Mouse (Mus musculus) midbrain, embryonic 14.5 days (tissue): ENCODE data around the gene Immp2l. TPM values are rescaled to one million over a fixed set of nuclear protein-coding genes. Genes with fewer than 3 reads are reported as not detected.

Source experiments
- ATAC-seq: fragments of 200-750 bp; cut with Nextera tagmentation; 2 replicates; pipeline ENCODE4 v1.8.0; 2017; ENCODE audit warnings: moderate number of reproducible peaks, moderate library complexity; ENCODE audit not compliant: low FRiP score, low TSS enrichment
- DNase-seq: peaks from one replicate; pipeline ENCODE4 v3.0.0-alpha.2; 2015
- H3K27ac ChIP-seq: fragments of 300-500 bp; sonication (generic); replicated peaks from 2 replicates; pipeline ENCODE4 v1.5.1; 2014; ENCODE audit warnings: mild to moderate bottlenecking, low read depth, low read length, moderate library complexity
- H3K27me3 ChIP-seq: fragments of 300-500 bp; sonication (generic); 2 replicates; pipeline ENCODE4 v1.6.1; 2014; ENCODE audit warnings: low read length, control low read depth, mixed read lengths; ENCODE audit not compliant: control insufficient read depth, insufficient read depth
- H3K36me3 ChIP-seq: fragments of 300-500 bp; sonication (generic); 2 replicates; pipeline ENCODE4 v1.6.1; 2014; ENCODE audit warnings: low read length, control low read depth; ENCODE audit not compliant: control insufficient read depth, insufficient read depth
- H3K4me1 ChIP-seq: fragments of 300-500 bp; sonication (generic); 2 replicates; pipeline ENCODE4 v1.6.1; 2014; ENCODE audit warnings: mild to moderate bottlenecking, antibody characterized with exemption, low read length, control low read depth; ENCODE audit not compliant: control insufficient read depth, insufficient read depth
- H3K4me2 ChIP-seq: fragments of 300-500 bp; sonication (generic); 2 replicates; pipeline ENCODE4 v1.6.1; 2014; ENCODE audit warnings: mild to moderate bottlenecking, low read length, moderate library complexity
- H3K4me3 ChIP-seq: fragments of 300-500 bp; sonication (generic); replicated peaks from 2 replicates; pipeline ENCODE4 v1.5.1; 2014; ENCODE audit warnings: low read depth, low read length
- H3K9ac ChIP-seq: fragments of 300-500 bp; sonication (generic); replicated peaks from 2 replicates; pipeline ENCODE4 v1.6.1; 2014; ENCODE audit warnings: mild to moderate bottlenecking, low read length, moderate library complexity
- H3K9me3 ChIP-seq: fragments of 300-500 bp; sonication (generic); 2 replicates; pipeline ENCODE4 v1.6.1; 2016; ENCODE audit warnings: low read length, control low read depth, mixed read lengths; ENCODE audit not compliant: control insufficient read depth
- WGBS: fragments of 180-500 bp; shearing (Covaris S2); extraction: QIAGEN DNeasy Blood & Tissue Kit; methylation state at CpG from one replicate; pipeline ENCODE4 v1.1.7; 2014; 5-methylcytosine and 5-hydroxymethylcytosine counted together
- polyA plus RNA-seq: library from polyadenylated mRNA; unstranded; fragments of >200 nt; fragmentation: Nextera tagmentation; extraction: Ambion mirVana; gene quantifications from 2 replicates; pipeline ENCODE4 v1.2.1, GENCODE M21; 2014

Gene Immp2l
- polyA plus RNA-seq, 1 experiment from 2014 or later = 5.5 TPM

DNA sequence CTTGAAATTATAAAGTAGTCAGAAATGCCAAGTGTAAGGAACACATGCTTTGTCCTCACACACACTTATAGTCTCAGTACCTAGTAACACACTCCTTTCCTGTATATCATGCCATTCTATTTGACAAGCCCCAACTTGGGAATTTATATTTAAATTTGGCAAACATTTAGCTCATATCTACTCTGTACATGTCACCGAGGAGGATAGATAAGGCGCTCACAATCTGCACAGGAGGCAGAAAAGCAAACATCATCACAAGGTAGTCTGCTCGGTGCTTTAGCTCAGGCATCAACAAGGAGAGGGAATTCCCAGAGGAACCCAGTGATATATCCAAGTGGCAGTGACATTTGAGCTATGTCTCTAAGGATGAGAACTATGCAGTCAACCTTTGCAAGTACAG lies 856.9 kb downstream of the Immp2l start:
- no peak overlapping the region for H3K27ac ChIP-seq
- 88% methylated on average over 3 of the region's 3 CpGs for WGBS
- H3K27me3 ChIP-seq = no peaks in the 10 kb centered on the region
- H3K4me3 ChIP-seq = no peak overlapping the region
- H3K9me3 ChIP-seq = no peaks in the 10 kb centered on the region
- no peak overlapping the region for H3K4me2 ChIP-seq
- no peak for DNase-seq
- no peak overlapping the region for H3K9ac ChIP-seq
- no peaks in the 10 kb centered on the region for H3K36me3 ChIP-seq
- no peak for ATAC-seq
- no peaks in the 10 kb centered on the region for H3K4me1 ChIP-seq

DNA sequence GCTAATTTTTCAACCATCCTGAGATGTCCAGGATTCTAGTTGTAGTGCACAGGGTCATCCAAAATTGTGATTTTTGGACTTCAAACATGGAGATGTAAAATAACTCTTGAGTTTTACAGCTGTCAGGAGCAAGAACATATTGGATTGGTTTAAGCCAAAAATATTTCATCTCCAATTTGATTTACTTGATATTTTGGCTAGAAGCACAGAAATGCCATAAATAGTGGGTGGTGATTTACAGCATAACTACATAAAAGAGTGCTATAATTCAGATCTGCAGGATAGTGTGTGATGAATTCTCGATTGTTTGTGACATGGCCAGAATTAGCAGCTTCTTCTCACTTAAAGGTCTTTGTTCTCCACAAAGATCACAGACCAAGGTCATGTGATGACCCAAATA lies 884.1 kb downstream of the Immp2l start:
- Histone ChIP-seq H3K9me3 (no peaks in the 10 kb centered on the region), H3K36me3 (no peaks in the 10 kb centered on the region), H3K9ac (no peak overlapping the region), H3K4me2 (no peak overlapping the region), H3K27ac (no peak overlapping the region), H3K4me3 (no peak overlapping the region), H3K27me3 (no peaks in the 10 kb centered on the region), H3K4me1 (no peaks in the 10 kb centered on the region)
- WGBS = 88% methylated on average over 1 of the region's 1 CpGs
- ATAC-seq = no peak
- no peak for DNase-seq

DNA sequence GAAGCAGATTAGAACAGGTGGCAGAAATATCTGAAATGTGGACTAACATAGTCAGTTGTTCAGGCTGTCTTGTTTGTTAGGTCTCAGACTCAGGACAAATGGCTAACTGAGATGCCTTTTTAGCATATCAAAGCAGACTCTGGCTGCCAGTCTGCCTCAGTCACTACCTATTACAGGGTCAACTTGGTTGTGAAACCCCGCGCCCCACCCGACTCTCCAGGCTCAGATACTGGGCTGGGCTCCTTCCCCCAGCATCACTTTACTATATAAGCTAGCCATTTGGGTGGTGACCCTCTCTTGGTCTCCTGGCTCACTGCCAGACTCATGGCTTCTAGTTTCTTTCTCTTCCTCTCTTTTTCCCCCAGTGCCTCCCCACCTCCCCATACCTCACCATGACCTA lies 887.7 kb downstream of the Immp2l start:
- no peaks in the 10 kb centered on the region for H3K9me3 ChIP-seq
- H3K27ac ChIP-seq = no peak overlapping the region
- H3K27me3 ChIP-seq = no peaks in the 10 kb centered on the region
- no peak overlapping the region for H3K4me2 ChIP-seq
- DNase-seq (no peak), ATAC-seq (no peak)
- no peaks in the 10 kb centered on the region for H3K36me3 ChIP-seq
- H3K4me1 ChIP-seq = no peaks in the 10 kb centered on the region
- no peak overlapping the region for H3K9ac ChIP-seq
- WGBS = 91% methylated on average over 3 of the region's 3 CpGs
- no peak overlapping the region for H3K4me3 ChIP-seq

DNA sequence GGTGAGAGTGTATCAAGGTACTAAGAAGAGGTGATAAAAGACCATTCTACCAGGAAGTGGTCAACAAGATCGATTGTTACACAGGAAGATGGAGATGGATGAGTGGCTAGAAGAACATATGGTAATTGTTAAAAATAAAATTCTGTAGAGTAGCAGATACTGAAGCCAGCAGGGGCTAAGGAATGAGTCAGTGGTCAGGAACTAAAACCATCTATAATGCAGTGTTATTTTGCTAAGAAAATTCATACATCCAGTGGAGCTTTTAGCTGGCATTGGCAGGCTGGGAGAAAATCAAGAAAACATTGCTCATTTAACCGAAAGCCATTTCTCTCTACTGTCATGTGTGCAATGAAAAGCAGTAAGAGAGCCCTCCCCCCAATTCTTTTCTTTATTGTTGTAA lies 913.9 kb downstream of the Immp2l start:
- ATAC-seq (no peak), DNase-seq (no peak)
- H3K9me3 ChIP-seq = no peaks in the 10 kb centered on the region
- no peaks in the 10 kb centered on the region for H3K4me1 ChIP-seq
- H3K36me3 ChIP-seq = no peaks in the 10 kb centered on the region
- no peak overlapping the region for H3K4me2 ChIP-seq
- H3K27ac ChIP-seq = no peak overlapping the region
- no peaks in the 10 kb centered on the region for H3K27me3 ChIP-seq
- 93% methylated on average over 2 of the region's 2 CpGs for WGBS
- no peak overlapping the region for H3K4me3 ChIP-seq
- H3K9ac ChIP-seq = no peak overlapping the region

DNA sequence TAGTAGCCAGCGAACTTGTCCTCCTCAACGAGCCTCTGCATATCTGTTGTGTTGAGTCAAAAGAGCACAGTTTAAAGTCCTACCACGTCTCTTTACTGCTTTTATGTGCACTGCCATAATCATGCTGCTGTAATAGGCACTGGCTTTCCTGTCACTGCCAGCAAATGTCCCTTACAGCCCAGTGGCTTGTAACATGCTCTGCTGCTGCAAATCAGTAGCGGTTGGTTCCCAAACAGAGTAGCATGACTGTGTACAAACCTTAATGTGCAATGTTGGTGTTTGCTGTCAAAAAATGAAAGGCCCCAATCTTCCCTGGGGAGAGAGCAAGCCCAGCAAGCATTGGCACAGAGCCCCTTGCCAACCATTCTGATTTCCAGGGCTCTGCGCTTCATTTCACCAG lies 918.0 kb downstream of the Immp2l start:
- no peak overlapping the region for H3K4me3 ChIP-seq
- DNase-seq = peak; percentile 7
- no peak overlapping the region for H3K4me2 ChIP-seq
- H3K27ac ChIP-seq = no peak overlapping the region
- H3K36me3 ChIP-seq = no peaks in the 10 kb centered on the region
- no peak for ATAC-seq
- WGBS = 86% methylated on average over 5 of the region's 5 CpGs
- H3K4me1 ChIP-seq = no peaks in the 10 kb centered on the region
- H3K9ac ChIP-seq = no peak overlapping the region
- H3K27me3 ChIP-seq = no peaks in the 10 kb centered on the region
- H3K9me3 ChIP-seq = no peaks in the 10 kb centered on the region

DNA sequence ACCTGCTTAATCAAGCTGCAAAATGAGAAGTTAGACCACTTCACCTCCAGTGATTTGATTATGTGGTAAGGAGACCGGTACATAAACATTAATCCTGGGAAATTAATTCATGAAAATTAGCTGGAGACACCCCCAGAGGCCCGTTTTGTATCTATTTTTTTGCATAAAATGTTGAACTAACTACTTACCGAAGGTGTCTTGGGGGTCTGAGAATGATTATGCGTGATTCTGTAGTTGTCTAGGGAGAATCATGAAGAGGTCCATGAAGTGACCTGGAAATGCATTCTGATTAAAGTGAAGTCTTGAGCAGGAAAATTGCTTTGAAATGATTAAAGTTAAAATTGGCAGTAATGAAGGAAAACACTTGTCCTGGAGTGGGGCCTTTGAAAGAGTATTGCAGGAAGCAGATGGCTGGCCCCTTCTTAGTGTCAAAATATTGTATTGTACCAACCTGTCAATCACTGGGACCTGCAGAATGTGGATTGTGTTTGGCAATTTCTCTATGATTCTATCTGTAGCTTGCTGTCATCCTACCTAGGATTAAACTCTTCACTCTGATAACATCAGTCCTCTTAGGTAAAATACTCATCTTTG lies 920.3 kb downstream of the Immp2l start:
- ATAC-seq (no peak; the same call in 1 of the 2 replicates), DNase-seq (no peak)
- Histone ChIP-seq H3K4me2 (no peak overlapping the region), H3K4me3 (no peak overlapping the region), H3K9ac (no peak overlapping the region), H3K4me1 (no peaks in the 10 kb centered on the region), H3K36me3 (no peaks in the 10 kb centered on the region), H3K27me3 (no peaks in the 10 kb centered on the region), H3K27ac (no peak overlapping the region), H3K9me3 (no peaks in the 10 kb centered on the region)
- WGBS = 63% methylated on average over 4 of the region's 4 CpGs

DNA sequence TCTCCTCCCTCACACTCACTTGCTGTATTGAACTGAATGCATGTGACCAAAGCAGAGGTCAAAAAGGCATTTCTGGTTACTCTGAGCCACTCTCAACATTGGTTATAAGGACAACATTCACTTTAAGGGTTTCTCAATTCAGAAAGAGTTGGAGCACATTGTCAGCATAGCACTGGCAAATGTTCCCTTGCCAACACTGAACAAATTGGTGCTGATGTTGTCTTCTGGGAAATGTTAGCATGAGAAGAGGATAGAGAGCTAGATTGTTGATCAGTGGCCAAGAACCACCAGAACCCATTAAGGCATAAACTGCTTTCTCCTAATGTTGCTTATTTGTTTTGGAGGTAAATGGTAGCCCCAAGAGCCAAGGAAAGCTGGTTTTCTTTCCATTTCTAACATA lies 922.6 kb downstream of the Immp2l start:
- DNase-seq (no peak), ATAC-seq (no peak)
- H3K27ac ChIP-seq = no peak overlapping the region
- no peaks in the 10 kb centered on the region for H3K27me3 ChIP-seq
- no peak overlapping the region for H3K4me2 ChIP-seq
- no peak overlapping the region for H3K4me3 ChIP-seq
- no peaks in the 10 kb centered on the region for H3K9me3 ChIP-seq
- H3K36me3 ChIP-seq = no peaks in the 10 kb centered on the region
- no peaks in the 10 kb centered on the region for H3K4me1 ChIP-seq
- no peak overlapping the region for H3K9ac ChIP-seq

DNA sequence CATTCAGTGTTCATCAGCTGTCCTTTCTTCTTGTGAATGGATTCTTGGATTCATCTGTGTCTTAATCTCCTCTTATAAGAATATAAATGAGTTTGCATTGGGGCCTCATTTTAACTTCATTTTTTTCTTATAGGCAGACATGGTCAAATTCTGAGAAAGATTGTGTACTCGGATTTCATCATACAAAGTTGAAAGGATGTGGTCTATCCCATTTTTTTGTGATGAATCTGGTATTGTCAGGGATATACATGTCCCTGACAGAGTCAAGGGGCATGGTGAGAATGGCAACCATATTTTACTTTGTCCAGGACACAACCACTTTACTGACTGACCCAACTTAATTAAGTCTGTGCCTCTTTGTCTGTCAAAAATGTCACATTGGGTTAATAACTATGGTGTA lies 925.5 kb downstream of the Immp2l start:
- DNase-seq = no peak
- no peaks in the 10 kb centered on the region for H3K27me3 ChIP-seq
- H3K4me1 ChIP-seq = no peaks in the 10 kb centered on the region
- H3K4me2 ChIP-seq = no peak overlapping the region
- no peaks in the 10 kb centered on the region for H3K9me3 ChIP-seq
- no peaks in the 10 kb centered on the region for H3K36me3 ChIP-seq
- no peak overlapping the region for H3K4me3 ChIP-seq
- H3K9ac ChIP-seq = no peak overlapping the region
- ATAC-seq = no peak
- no peak overlapping the region for H3K27ac ChIP-seq
- 72% methylated on average over 1 of the region's 1 CpGs for WGBS

DNA sequence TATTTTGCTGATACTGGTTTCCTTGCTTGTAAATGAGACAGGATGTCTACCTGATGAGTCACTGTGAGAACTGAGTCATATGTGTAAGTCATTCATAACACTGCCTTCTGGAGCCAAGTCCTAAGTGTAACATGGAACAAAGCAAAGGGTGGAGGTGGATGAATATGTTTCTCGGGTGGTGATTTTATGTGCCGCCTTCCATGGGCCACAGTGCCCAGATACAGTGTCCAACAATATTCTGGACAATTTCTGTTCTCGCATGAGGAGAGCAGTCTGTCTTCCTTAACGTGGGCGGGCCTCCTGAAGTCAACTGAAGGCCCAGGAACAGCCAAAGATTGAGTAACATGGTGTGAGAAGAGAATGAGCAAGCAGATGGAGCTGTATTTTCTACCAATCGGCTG lies 926.0 kb downstream of the Immp2l start:
- 98% methylated on average over 6 of the region's 6 CpGs for WGBS
- H3K27me3 ChIP-seq = no peaks in the 10 kb centered on the region

More for the DNA sequence above, 926.0 kb downstream of the Immp2l start:
- H3K27ac ChIP-seq = no peak overlapping the region
- H3K4me3 ChIP-seq = no peak overlapping the region
- no peaks in the 10 kb centered on the region for H3K9me3 ChIP-seq
- no peak overlapping the region for H3K4me2 ChIP-seq
- no peaks in the 10 kb centered on the region for H3K4me1 ChIP-seq
- ATAC-seq (no peak), DNase-seq (no peak)
- no peak overlapping the region for H3K9ac ChIP-seq
- no peaks in the 10 kb centered on the region for H3K36me3 ChIP-seq
